Mouse (Mus musculus) inflammation-experienced regulatory T-cells, adult 6 months (primary cell): Measurements from ENCODE around the gene Laptm4a. TPM values are rescaled to one million over a fixed set of nuclear protein-coding genes. Genes with fewer than 3 reads are reported as not detected.

ENCODE experiments used
- ATAC-seq: one replicate; pipeline ENCODE4 v1.8.0; 2017
- polyA plus RNA-seq, 3 experiments: library from polyadenylated mRNA; unstranded; fragments of 100-300 nt; shearing (Covaris generic); gene quantifications; one replicate each; pipeline ENCODE4 v1.2.1; 2017

Laptm4a gene
- 100 to 1,000 TPM; 117 to 185 (median 137) TPM for polyA plus RNA-seq

GRCm38 (mm10) chr12:8921394-8922368, at the start of gene Laptm4a:
Gene Laptm4a (plus strand): TSS chr12:8921664.
- peak; percentile 94 for ATAC-seq

- no peak for ATAC-seq
Measured at GRCm38 (mm10) chr12:8875583-8875982, 45.9 kb upstream of the Laptm4a start.

GRCm38 (mm10) chr12:8876865-8877264, 44.6 kb upstream of the Laptm4a start:
- no peak for ATAC-seq

GRCm38 (mm10) chr12:8877413-8877812, 44.1 kb upstream of the Laptm4a start:
- ATAC-seq = no peak

- no peak for ATAC-seq
Measured at GRCm38 (mm10) chr12:8878752-8879151, 42.7 kb upstream of the Laptm4a start.

GRCm38 (mm10) chr12:8879389-8879788, 42.1 kb upstream of the Laptm4a start:
- no peak for ATAC-seq

GRCm38 (mm10) chr12:8881736-8882135, 39.7 kb upstream of the Laptm4a start:
- no peak for ATAC-seq

- ATAC-seq = no peak
Measured at GRCm38 (mm10) chr12:8882376-8882775, 39.1 kb upstream of the Laptm4a start.

- ATAC-seq = no peak
Measured at GRCm38 (mm10) chr12:8884426-8885145, 36.9 kb upstream of the Laptm4a start.

GRCm38 (mm10) chr12:8885146-8885543, 36.3 kb upstream of the Laptm4a start:
- ATAC-seq = no peak

GRCm38 (mm10) chr12:8885950-8886349, 35.5 kb upstream of the Laptm4a start:
- ATAC-seq = no peak

GRCm38 (mm10) chr12:8888445-8888844, 33.0 kb upstream of the Laptm4a start:
- ATAC-seq = no peak

- ATAC-seq = peak; percentile 88
Measured at GRCm38 (mm10) chr12:8889117-8889665, 32.3 kb upstream of the Laptm4a start.

- no peak for ATAC-seq
Measured at GRCm38 (mm10) chr12:8892876-8893532, 28.5 kb upstream of the Laptm4a start.

- ATAC-seq = no peak
Measured at GRCm38 (mm10) chr12:8897140-8897539, 24.3 kb upstream of the Laptm4a start.

GRCm38 (mm10) chr12:8898879-8899785, 22.3 kb upstream of the Laptm4a start:
- ATAC-seq = no peak

GRCm38 (mm10) chr12:8900107-8900698, 21.3 kb upstream of the Laptm4a start:
- no peak for ATAC-seq

GRCm38 (mm10) chr12:8900919-8901663, 20.4 kb upstream of the Laptm4a start:
- ATAC-seq = no peak

- ATAC-seq = no peak
Measured at GRCm38 (mm10) chr12:8901934-8902333, 19.5 kb upstream of the Laptm4a start.

- ATAC-seq = no peak
Measured at GRCm38 (mm10) chr12:8902479-8902878, 19.0 kb upstream of the Laptm4a start.
